Mouse (Mus musculus) common myeloid progenitor, adult 5-6 weeks (primary cell): ENCODE results near the gene Pdcd7. TPM values are rescaled to one million over a fixed set of nuclear protein-coding genes. Genes with fewer than 3 reads are reported as not detected.

Experiments used
- ATAC-seq: replicated peaks from 2 replicates; pipeline ENCODE4 v1.8.0; 2016; ENCODE audit warnings: low read depth, mild to moderate bottlenecking, moderate TSS enrichment, inconsistent platforms; ENCODE audit not compliant: poor library complexity, severe bottlenecking
- total RNA-seq: library from RNA; stranded (forward); fragments of 200-1000, 187-1606 nt; gene quantifications from 2 replicates; pipeline ENCODE4 v1.2.3, GENCODE M21; 2017

Gene Pdcd7
- total RNA-seq, 1 experiment from 2014 or later, result 29.0 TPM

GRCm38 (mm10) chr9:65392638-65393364 lies 46.9 kb downstream of the Pdcd7 start:
- ATAC-seq, result peak; percentile 83

- no peak for ATAC-seq
Measured at GRCm38 (mm10) chr9:65393606-65394005, 47.7 kb downstream of the Pdcd7 start.

DNA sequence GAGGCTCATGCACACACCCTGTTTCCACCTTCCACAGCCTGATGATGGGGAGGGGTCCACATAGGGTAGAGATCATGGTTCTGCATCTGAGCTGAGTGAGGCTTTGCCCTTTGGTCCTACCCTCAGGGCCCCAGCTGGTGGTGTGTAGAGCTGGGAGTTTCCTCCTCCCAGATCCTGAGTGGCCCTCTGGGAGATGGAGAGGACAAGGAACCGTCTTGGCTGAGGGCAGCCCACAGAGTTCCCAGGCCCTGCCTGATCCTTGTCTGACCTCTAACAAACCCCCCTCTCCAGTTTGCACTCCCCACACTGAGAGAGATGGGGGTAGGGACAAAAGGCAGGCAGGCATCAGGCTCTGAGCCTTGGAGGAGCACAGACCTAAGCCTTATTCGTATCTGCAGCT lies 48.5 kb downstream of the Pdcd7 start:
- ATAC-seq, result no peak

DNA sequence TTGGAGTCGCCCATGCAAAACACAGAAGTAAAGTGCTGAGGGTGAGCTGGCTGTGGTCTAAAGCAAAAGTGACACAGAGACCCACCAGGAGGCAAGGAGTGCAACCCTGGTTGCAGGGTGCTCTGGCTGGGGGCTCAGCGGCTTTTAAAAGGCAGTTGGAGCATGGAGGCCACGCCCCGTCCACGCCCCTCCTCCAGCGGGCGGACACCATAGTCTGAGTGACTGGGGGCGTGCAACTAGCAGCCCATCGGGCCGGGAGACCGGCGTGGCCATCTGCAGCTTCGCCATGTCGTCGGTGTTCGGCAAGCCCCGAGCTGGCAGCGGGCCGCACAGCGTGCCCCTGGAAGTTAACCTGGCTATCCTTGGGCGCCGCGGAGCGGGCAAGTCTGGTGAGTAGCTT lies 52.4 kb downstream of the Pdcd7 start, which contains the start of gene Rasl12:
Gene Rasl12, plus strand, starts transcription at position 228 of the 400 bp plus-strand sequence.
- peak; percentile 94 for ATAC-seq

DNA sequence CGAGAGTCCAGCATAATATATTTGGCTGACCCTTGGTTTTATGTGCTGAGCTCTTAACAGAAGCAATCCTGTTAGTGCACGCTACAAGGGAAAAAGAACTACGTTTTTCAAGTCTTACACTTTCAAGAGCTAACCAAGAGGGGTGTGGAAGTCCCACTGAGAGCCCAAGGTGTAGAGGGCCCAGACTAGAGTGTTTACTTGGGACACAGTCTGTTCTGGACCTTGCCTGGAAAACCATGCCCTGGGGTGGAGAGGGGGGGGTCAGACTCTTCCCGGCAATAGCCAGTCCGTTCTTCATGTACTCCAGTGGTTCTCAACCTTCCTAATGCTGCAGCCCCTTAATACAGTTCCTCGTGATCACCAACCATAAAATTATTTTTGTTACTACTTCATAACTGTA lies 54.0 kb downstream of the Pdcd7 start:
- ATAC-seq, result no peak

DNA sequence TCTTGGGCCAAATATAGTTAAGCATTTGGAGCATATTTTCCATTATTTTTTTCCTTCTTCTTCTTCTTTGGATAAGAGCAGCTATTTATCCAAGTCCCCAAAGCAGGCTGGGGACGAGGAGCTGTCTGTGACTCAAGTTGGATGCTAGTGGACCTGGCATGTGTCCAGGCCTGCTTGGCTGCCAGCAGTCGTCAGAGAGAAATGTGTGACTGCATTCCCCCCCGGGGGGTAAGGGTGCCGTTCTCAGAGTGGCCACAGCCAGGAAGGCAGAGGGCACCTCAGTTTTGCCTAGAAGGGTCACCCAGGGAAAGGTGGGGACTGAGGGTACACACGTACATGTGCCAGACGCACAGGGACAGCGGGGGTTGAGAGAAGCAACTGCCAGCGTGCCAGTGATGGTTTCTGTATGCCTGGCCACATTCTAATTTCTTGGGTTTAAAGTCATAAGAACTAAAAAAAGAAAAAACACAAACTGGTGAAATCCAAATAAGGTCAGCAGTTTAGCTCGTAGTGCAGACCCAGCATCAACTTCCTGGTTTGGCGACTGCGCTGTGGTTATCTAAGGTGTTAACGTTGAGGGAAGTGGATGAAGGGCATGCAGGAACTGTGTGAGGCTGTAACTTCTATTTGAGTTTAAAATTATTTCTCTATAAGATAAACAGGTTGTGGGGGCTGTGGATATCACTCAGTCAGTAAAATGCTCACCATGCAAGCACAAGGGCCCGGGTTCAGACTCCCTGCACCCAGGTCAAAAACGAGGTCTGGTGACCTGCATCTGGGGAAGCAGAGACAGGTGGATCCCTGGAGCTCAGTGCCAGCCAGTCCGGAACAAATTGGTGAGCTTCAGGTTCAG lies 58.7 kb downstream of the Pdcd7 start:
- ATAC-seq, result peak; percentile 81

DNA sequence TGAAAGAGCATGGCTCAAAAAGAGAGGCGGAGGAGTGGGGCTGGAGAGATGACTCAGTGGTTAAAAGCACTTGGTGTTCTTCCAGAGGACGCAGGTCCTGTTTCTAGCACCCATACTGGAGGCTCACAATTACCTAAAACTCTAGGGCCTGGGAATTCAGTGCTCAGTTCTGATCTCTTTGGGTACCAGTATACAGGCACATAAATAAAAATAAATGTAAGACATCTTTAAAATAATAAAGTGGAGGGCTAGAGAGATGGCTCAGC lies 59.2 kb downstream of the Pdcd7 start:
- ATAC-seq, result no peak

DNA sequence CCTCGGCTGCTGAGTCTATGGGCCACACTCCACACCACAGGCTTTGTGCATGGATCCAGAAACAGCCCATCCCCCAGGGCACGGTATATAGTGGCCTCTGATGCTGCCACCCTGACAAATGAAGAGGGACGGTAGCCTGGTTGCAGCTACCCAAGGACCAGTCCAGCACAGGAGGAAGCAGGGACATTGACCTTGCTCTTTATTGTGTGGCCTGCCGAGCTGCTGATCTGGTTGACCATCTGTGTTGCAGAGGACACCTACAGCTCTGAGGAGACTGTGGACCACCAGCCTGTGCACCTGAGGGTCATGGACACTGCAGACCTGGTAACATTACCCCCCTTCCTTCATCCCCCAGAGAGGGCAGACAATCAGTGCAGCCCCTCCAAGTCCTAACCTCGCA lies 61.4 kb downstream of the Pdcd7 start:
- ATAC-seq, result no peak

DNA sequence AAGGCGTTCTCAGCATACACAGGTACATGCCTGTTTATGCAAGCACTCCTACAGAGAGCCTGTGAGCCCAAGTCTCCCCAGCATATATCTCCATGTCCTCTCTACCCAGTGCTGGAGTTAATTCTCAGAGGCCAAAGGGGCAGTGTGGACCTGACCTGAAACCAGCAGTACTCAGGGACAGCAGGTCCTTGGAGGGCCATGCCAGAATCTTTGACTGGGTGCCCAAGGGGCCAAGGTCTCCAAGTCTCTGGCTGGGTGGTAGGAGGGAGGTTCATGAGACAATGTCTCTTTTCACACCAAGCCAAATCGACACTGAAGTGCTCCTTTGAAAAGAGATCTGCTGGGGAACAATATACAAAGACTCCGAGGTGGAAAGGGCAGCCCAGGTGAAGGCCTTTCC lies 62.0 kb downstream of the Pdcd7 start:
- no peak for ATAC-seq

DNA sequence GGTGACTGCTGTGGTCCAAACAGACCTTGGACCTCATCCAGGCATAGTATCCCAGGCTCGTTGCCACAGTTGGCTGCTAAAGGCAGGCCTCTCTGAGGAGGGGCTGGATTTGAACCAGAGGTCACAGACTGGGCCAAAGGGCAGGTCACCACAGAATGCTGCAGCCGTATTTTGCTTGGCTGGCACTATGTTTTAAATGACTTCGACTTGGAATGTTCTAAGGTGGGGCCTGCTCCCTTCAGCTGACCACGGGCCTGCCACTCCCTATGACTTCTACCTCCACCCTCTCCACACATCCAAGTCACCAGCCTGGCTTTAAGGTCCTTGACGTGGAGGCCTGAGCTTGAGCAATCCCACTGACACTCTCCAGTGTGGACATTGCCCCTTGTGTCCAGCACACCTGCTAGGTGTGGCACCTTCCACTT lies 63.0 kb downstream of the Pdcd7 start:
- ATAC-seq, result no peak

Other genes starting within 250 kb of the Pdcd7 start
- gene Igdcc4, start 244.6 kb upstream of the Pdcd7 start, total RNA-seq, result 0.15 and 0.41 TPM in 2 replicates
- not detected in 2 replicates for gene Igdcc3, start 204.9 kb upstream of the Pdcd7 start, total RNA-seq
- gene Parp16, start 150.8 kb upstream of the Pdcd7 start, total RNA-seq, result 2.0 and 3.1 TPM in 2 replicates
- gene Cilp, start 80.9 kb upstream of the Pdcd7 start, total RNA-seq, result 0.14 TPM in 1 of 2 replicates, not detected in the other
- 50.2 and 53.4 TPM in 2 replicates for gene Clpx, start 51.8 kb upstream of the Pdcd7 start, total RNA-seq
- not detected in 2 replicates for gene Ubap1l, start 14.9 kb downstream of the Pdcd7 start, total RNA-seq
- gene Kbtbd13, start 45.5 kb downstream of the Pdcd7 start, total RNA-seq, result 0.55 TPM in 1 of 2 replicates, not detected in the other
- 0.14 TPM in 1 of 2 replicates, not detected in the other for gene Rasl12, start 52.4 kb downstream of the Pdcd7 start, total RNA-seq
- not detected in 2 replicates for gene Slc51b, start 76.9 kb downstream of the Pdcd7 start, total RNA-seq
- gene Mtfmt, start 89.7 kb downstream of the Pdcd7 start, total RNA-seq, result 19.2 and 21.0 TPM in 2 replicates
- 39.9 and 42.2 TPM in 2 replicates for gene Spg21, start 114.8 kb downstream of the Pdcd7 start, total RNA-seq
- not detected in 2 replicates for gene Ankdd1a, start 174.1 kb downstream of the Pdcd7 start, total RNA-seq
- 19.3 and 20.0 TPM in 2 replicates for gene Plekho2, start 233.9 kb downstream of the Pdcd7 start, total RNA-seq
- gene Pif1, start 241.1 kb downstream of the Pdcd7 start, total RNA-seq, result 12.9 and 29.1 TPM in 2 replicates